Mouse (Mus musculus) naive thymus-derived CD4-positive, alpha-beta T cell, adult 2 months (primary cell): ENCODE measurements around the gene Gm11236.
"Not testable (repeated sequence)": the region's sequence is repeated elsewhere in the genome, so short reads cannot be mapped to it uniquely, and the experiment has no call there.

ENCODE experiments used
- DNase-seq: peaks from one replicate; pipeline ENCODE4 v3.0.0-alpha.2; 2011; ENCODE audit warnings: low read depth

Gm11236 gene

GRCm38 (mm10) chr4:73637821-73638220, at the start of gene Gm11236:
Gm11236 (plus strand) TSS chr4:73638121.
- not testable (repeated sequence) for DNase-seq

GRCm38 (mm10) chr4:73599248-73599647, 38.7 kb upstream of the Gm11236 start:
- DNase-seq, result no peak

- DNase-seq, result not testable (repeated sequence)
Observed at GRCm38 (mm10) chr4:73607581-73607980, 30.3 kb upstream of the Gm11236 start, which contains the start of gene Gm11238. Gm11238 (plus strand) TSS chr4:73607881.

- DNase-seq, result not testable (repeated sequence)
Observed at GRCm38 (mm10) chr4:73622684-73623083, 15.2 kb upstream of the Gm11236 start, which contains the start of gene Gm11237. Gm11237 (plus strand) TSS chr4:73622984.

GRCm38 (mm10) chr4:73661864-73662263, 23.9 kb downstream of the Gm11236 start:
- DNase-seq, result not testable (repeated sequence)

GRCm38 (mm10) chr4:73668054-73668453, 30.1 kb downstream of the Gm11236 start, which contains the start of gene Gm11239:
Gm11239 (plus strand) TSS chr4:73668354.
- not testable (repeated sequence) for DNase-seq

GRCm38 (mm10) chr4:73683216-73683615, 45.3 kb downstream of the Gm11236 start, which contains the start of gene Gm428:
Gm428 (plus strand) TSS chr4:73683516.
- not testable (repeated sequence) for DNase-seq
